Mouse (Mus musculus) limb, embryonic 14.5 days (tissue): ENCODE results near the gene Gm17387. TPM values are rescaled to one million over a fixed set of nuclear protein-coding genes. Genes with fewer than 3 reads are reported as not detected.

Experiments used
- ATAC-seq: fragments of 200-750 bp; cut with Nextera tagmentation; 2 replicates; pipeline ENCODE4 v1.8.0; 2017; ENCODE audit warnings: low read depth, moderate number of reproducible peaks, moderate TSS enrichment; ENCODE audit not compliant: low FRiP score
- DNase-seq: peaks from one replicate; pipeline ENCODE4 v3.0.0-alpha.2; 2015; ENCODE audit warnings: low spot score
- H3K27ac ChIP-seq: fragments of 300-500 bp; sonication (generic); replicated peaks from 2 replicates; pipeline ENCODE4 v1.5.1; 2014; ENCODE audit warnings: low read depth, mild to moderate bottlenecking, low read length, moderate library complexity, mixed read lengths
- H3K27me3 ChIP-seq: fragments of 300-500 bp; sonication (generic); 2 replicates; pipeline ENCODE4 v1.6.1; 2014; ENCODE audit warnings: low read length, mixed read lengths; ENCODE audit not compliant: control insufficient read depth, insufficient read depth
- H3K36me3 ChIP-seq: fragments of 300-500 bp; sonication (generic); 2 replicates; pipeline ENCODE4 v1.6.1; 2014; ENCODE audit warnings: mild to moderate bottlenecking, low read length, moderate library complexity, mixed read lengths; ENCODE audit not compliant: control insufficient read depth, insufficient read depth
- H3K4me1 ChIP-seq: fragments of 300-500 bp; sonication (generic); 2 replicates; pipeline ENCODE4 v1.6.1; 2014; ENCODE audit warnings: antibody characterized with exemption, low read length, mixed read lengths; ENCODE audit not compliant: control insufficient read depth, insufficient read depth
- H3K4me2 ChIP-seq: fragments of 300-500 bp; sonication (generic); replicated peaks from 2 replicates; pipeline ENCODE4 v1.6.1; 2014; ENCODE audit warnings: low read depth, mild to moderate bottlenecking, low read length, moderate library complexity; ENCODE audit not compliant: severe bottlenecking
- H3K4me3 ChIP-seq: fragments of 300-500 bp; sonication (generic); replicated peaks from 2 replicates; pipeline ENCODE4 v1.5.1; 2014; ENCODE audit warnings: low read length
- H3K9ac ChIP-seq: fragments of 300-500 bp; sonication (generic); 2 replicates; pipeline ENCODE4 v1.6.1; 2014; ENCODE audit warnings: mild to moderate bottlenecking, low read depth, low read length, moderate library complexity; ENCODE audit not compliant: severe bottlenecking
- H3K9me3 ChIP-seq: fragments of 300-500 bp; sonication (generic); 2 replicates; pipeline ENCODE4 v1.6.1; 2016; ENCODE audit warnings: low read length; ENCODE audit not compliant: control insufficient read depth
- POLR2A ChIP-seq: fragments of 200-500 bp; IDR thresholded peaks from 2 replicates; pipeline ENCODE4 v1.8.0; 2012; ENCODE audit warnings: inconsistent platforms, mild to moderate bottlenecking, moderate library complexity, borderline replicate concordance; ENCODE audit not compliant: insufficient read depth, insufficient read length; ENCODE audit errors: extremely low read depth
- WGBS: fragments of 180-500 bp; shearing (Covaris S2); extraction: QIAGEN DNeasy Blood & Tissue Kit; methylation state at CpG from one replicate; pipeline ENCODE4 v1.1.7; 2014; 5-methylcytosine and 5-hydroxymethylcytosine counted together
- polyA plus RNA-seq, 2 experiments: library from polyadenylated mRNA; depleted of rRNA in 1 of 2; stranded (reverse) in 1 of 2; unstranded in 1 of 2; fragments of >200 nt; fragmentation: Nextera tagmentation in 1 of 2; extraction: Ambion mirVana in 1 of 2; gene quantifications; 2 replicates each; pipeline versions ENCODE4 v1.2.1 to v1.2.3; 2012 to 2014

Gene Gm17387
- polyA plus RNA-seq (2012; rRNA removed): not detected in 2 replicates
- not detected in 2 replicates for polyA plus RNA-seq (2014; fragmentation: Nextera tagmentation; extraction: Ambion mirVana)

GRCm38 (mm10) chr7:141028831-141029230 is at the start of gene Gm17387:
Gene Gm17387, plus strand, starts transcription at chr7:141029131.
- Histone ChIP-seq H3K4me1 (0 out of 2 replicates have a peak, but pooled peaks cover 3% of the 10 kb centered on the region), H3K9ac (no peak within 1 kb of the TSS), H3K4me2 (no peak within 1 kb of the TSS), H3K36me3 (no peaks in the 10 kb centered on the region), H3K27ac (no peak within 1 kb of the TSS), H3K9me3 (no peaks in the 10 kb centered on the region), H3K4me3 (no peak within 1 kb of the TSS), H3K27me3 (no peaks in the 10 kb centered on the region)
- ATAC-seq: no peak
- DNase-seq: no peak
- TF ChIP-seq POLR2A: no peak
- WGBS: 91% methylated on average over 2 of the region's 2 CpGs

- no peak for DNase-seq
- H3K9me3 ChIP-seq: no peaks in the 10 kb centered on the region
- no peak for ATAC-seq
- H3K4me2 ChIP-seq: no peak overlapping the region
- H3K36me3 ChIP-seq: no peaks in the 10 kb centered on the region
- WGBS: 95% methylated on average over 8 of the region's 8 CpGs
- H3K27me3 ChIP-seq: no peaks in the 10 kb centered on the region
- TF ChIP-seq POLR2A: no peak
- H3K9ac ChIP-seq: no peak overlapping the region
- no peak overlapping the region for H3K27ac ChIP-seq
- H3K4me3 ChIP-seq: no peak overlapping the region
- H3K4me1 ChIP-seq: no peaks in the 10 kb centered on the region
These were observed 47.2 kb upstream of the Gm17387 start for GRCm38 (mm10) chr7:140981704-140982103.

DNA sequence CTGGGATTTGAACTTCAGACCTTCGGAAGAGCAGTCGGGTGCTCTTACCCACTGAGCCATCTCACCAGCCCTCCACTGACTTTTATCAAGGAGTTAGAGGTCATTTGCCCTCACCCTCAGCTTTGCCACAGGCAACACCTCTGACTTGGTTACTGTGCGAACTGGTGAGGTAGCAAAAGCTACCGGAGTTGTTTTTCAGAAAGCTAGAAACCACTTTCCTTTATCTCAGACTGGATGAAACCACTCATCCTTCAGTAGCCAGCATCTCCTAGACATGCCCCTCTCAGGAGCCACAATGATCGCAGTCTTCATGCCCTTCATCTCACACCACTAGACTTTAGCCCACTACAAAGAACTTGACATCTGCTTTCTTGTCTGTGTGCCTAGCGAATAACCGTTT is 46.0 kb upstream of the Gm17387 start:
- Histone ChIP-seq H3K4me3 (no peak overlapping the region), H3K4me2 (no peak overlapping the region), H3K9me3 (no peaks in the 10 kb centered on the region), H3K36me3 (no peaks in the 10 kb centered on the region), H3K4me1 (no peaks in the 10 kb centered on the region), H3K27me3 (no peaks in the 10 kb centered on the region), H3K27ac (no peak overlapping the region), H3K9ac (no peak overlapping the region)
- ATAC-seq (no peak), DNase-seq (no peak)
- TF ChIP-seq POLR2A: no peak
- WGBS: 93% methylated on average over 7 of the region's 7 CpGs

DNA sequence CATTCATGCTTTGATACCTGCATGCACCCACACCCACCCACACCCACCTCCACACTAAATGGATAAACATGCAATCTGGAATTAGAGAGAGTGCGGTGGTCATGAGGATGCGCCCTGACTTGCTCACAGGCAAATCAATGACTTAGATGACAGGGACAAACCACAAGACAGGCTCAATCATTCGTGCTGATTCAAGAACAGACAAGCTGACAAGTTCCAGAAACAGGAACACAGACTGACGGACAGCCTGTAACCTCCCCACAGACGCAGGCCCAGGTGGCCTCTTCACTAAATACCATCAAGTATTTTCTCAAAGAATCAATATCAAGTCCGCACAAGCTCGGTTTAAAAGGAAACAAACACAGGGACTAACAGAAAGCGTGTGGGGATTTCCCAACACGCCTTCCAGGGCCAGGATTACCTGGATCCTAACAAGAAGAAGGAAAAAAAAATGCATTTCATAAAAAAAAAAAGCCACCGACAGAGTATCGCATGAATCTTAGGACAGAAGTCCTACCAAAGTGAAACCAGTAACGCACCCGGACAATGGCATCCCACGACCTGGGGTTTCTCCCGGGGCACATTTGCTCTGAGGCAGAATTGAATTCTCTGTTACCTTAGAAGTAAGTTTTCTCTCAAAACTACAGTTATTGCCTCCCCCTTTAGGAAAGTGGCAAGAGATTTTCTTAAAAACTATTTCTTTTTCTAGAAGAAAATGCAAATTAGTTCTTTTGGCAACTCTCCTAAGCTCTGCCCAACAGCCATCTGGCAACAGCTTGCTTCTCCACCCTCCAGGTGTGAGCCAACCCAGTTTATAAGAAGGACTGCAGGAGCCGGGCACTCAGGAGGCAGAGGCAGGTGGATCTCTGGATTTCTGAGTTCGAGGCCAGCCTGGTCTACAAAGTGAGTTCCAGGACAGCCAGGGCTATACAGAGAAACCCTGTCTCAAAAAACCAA is 41.5 kb upstream of the Gm17387 start:
- Histone ChIP-seq H3K27me3 (no peaks in the 10 kb centered on the region), H3K36me3 (no peaks in the 10 kb centered on the region), H3K9me3 (no peaks in the 10 kb centered on the region), H3K4me3 (no peak overlapping the region), H3K27ac (no peak overlapping the region), H3K9ac (no peak overlapping the region), H3K4me1 (peaks cover 8% of the 10 kb centered on the region), H3K4me2 (no peak overlapping the region)
- ATAC-seq: no peak
- 80% methylated on average over 17 of the region's 17 CpGs for WGBS
- no peak for DNase-seq
- TF ChIP-seq POLR2A: no peak

GRCm38 (mm10) chr7:140989022-140989421 is 39.9 kb upstream of the Gm17387 start:
- no peak for TF ChIP-seq POLR2A
- 79% methylated on average over 4 of the region's 4 CpGs for whole genome bisulfite sequencing
- Histone ChIP-seq H3K27ac (no peak overlapping the region), H3K9ac (no peak overlapping the region), H3K4me2 (no peak overlapping the region), H3K9me3 (no peaks in the 10 kb centered on the region), H3K4me3 (no peak overlapping the region), H3K27me3 (no peaks in the 10 kb centered on the region), H3K4me1 (peaks cover 8% of the 10 kb centered on the region), H3K36me3 (no peaks in the 10 kb centered on the region)
- ATAC-seq: no peak
- DNase-seq: no peak
